29 mouse cellular contexts compared by ENCODE assay signal in the genomic region with DNA sequence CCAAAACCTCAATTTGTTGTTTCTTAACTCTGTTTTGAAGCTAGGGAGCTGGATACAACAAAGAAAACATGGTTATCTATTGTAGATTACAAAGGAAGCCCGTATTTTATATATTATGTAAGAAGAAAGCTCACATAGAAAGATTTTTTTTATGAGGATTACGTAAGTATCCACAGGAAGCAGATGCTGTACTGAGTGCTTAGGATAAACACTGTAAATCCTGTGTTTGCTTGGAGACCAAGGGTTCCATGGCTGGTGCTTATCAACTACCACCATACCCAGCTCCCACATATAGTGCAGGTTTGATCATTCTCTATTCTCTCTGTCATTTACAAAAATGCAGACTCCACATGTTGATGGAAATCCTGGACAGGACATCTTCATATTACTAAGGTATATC.
DNase-seq lines count a peak whose midpoint lies in the region; ATAC-seq and TF ChIP-seq lines count a peak whose summit lies in the region.
"Had no signal": no experiment of that assay in that cellular context is flagged by ENCODE, and none has a peak within 500 bp of the region (broad histone marks: within the 10 kb centered on the region; RNA-seq: fewer than 3 reads in every experiment).

No protein-coding gene starts in this region.

- no peaks in the 10 kb centered on the region for H3K36me3 ChIP-seq in lung, embryonic 14.5 days (ENCODE audit: insufficient read depth)
- H3K36me3 ChIP-seq: embryonic facial prominence, embryonic 13.5 days; embryonic facial prominence, embryonic 15.5 days; forebrain, embryonic 10.5 days; forebrain, embryonic 12.5 days; G1E had no signal

- no peak for ATAC-seq in lung, embryonic 14.5 days (ENCODE audit: insufficient read depth)
- peak; percentile 96 for ATAC-seq in common myeloid progenitor, adult 5-6 weeks (replicated peaks; ENCODE audit: low read depth, poor library complexity, severe bottlenecking)
- ATAC-seq in hematopoietic stem cell, adult 5-6 weeks (replicated peaks in 1 of 2; ENCODE audit: insufficient read depth in 1 of 2, low FRiP score in 2 of 2, low TSS enrichment in 1 of 2, low read depth in 1 of 2, poor library complexity in 2 of 2, severe bottlenecking in 2 of 2), result peak; percentile 60 to 75; a peak in 3 of 4 replicates
- ATAC-seq in inflammation-experienced regulatory T-cells, adult 6 months, result no peak
- ATAC-seq: CD4-positive, CD25-positive, alpha-beta regulatory T cell, adult 4 months; forebrain, embryonic 14.5 days; forebrain, embryonic 16.5 days; Patski had no signal

- H3K4me3 ChIP-seq in lung, embryonic 14.5 days (ENCODE audit: low read depth, low read length), result no peak overlapping the region
- no peak overlapping the region for H3K4me3 ChIP-seq in lung, adult 2 months (replicated peaks; ENCODE audit: extremely low read depth, low read depth, low read length)
- H3K4me3 ChIP-seq: embryonic facial prominence, embryonic 13.5 days; embryonic facial prominence, embryonic 15.5 days; erythroblast, embryonic 14.5 days; forebrain, embryonic 10.5 days; forebrain, embryonic 12.5 days had no signal

- no peaks in the 10 kb centered on the region for H3K27me3 ChIP-seq in lung, embryonic 14.5 days (ENCODE audit: insufficient read depth, low read length)
- H3K27me3 ChIP-seq: CH12.LX; embryonic facial prominence, embryonic 13.5 days; embryonic facial prominence, embryonic 15.5 days; forebrain, embryonic 12.5 days; Patski had no signal

- H3K4me2 ChIP-seq in lung, embryonic 14.5 days, result no peak overlapping the region
- H3K4me2 ChIP-seq: embryonic facial prominence, embryonic 13.5 days; embryonic facial prominence, embryonic 15.5 days; forebrain, embryonic 12.5 days had no signal

- peak; percentile 15 for DNase-seq in lung, embryonic 14.5 days
- DNase-seq in lung, adult 2 months, result no peak
- DNase-seq in 416B (ENCODE audit: low read depth), result peak; percentile 6
- no peak for DNase-seq in kidney, postnatal 4 days
- DNase-seq in embryo, embryonic 11 days, result no peak
- DNase-seq: adrenal gland, adult 2 months; adrenal gland, postnatal 10 days; adrenal gland, postnatal 25 days; B cell, adult 2 months; cerebellum, adult 11 months; cerebellum, adult 18-20 months; cerebellum, adult 8-10 months; cerebellum, adult 9-11 months; cerebellum, postnatal 14 days; cerebellum, postnatal 36 days had no signal

- no peak overlapping the region for H3K9ac ChIP-seq in lung, embryonic 14.5 days
- H3K9ac ChIP-seq: embryonic facial prominence, embryonic 13.5 days; embryonic facial prominence, embryonic 15.5 days; forebrain, embryonic 12.5 days had no signal

- H3K9me3 ChIP-seq in lung, embryonic 14.5 days (ENCODE audit: low read depth, low read length), result no peaks in the 10 kb centered on the region
- H3K9me3 ChIP-seq: embryonic facial prominence, embryonic 13.5 days; embryonic facial prominence, embryonic 15.5 days; forebrain, embryonic 10.5 days; forebrain, embryonic 12.5 days had no signal

- no peak for TF ChIP-seq POLR2A in lung, adult 2 months (IDR thresholded peaks at IDR 0.05; ENCODE audit: borderline replicate concordance, extremely low read depth, low read depth, low read length)

- TF ChIP-seq CTCF in lung, embryonic 14.5 days (IDR thresholded peaks at IDR 0.05; ENCODE audit: low read depth), result no peak
- TF ChIP-seq CTCF in lung, adult 2 months (IDR thresholded peaks at IDR 0.05; ENCODE audit: insufficient read depth, low read length), result no peak

- no peaks in the 10 kb centered on the region for H3K4me1 ChIP-seq in lung, embryonic 14.5 days (ENCODE audit: insufficient read depth)
- no peaks in the 10 kb centered on the region; the same call in 1 of the 2 replicates for H3K4me1 ChIP-seq in lung, adult 2 months (ENCODE audit: control insufficient read depth, insufficient read depth, low read length)
- H3K4me1 ChIP-seq: embryonic facial prominence, embryonic 13.5 days; embryonic facial prominence, embryonic 15.5 days; forebrain, embryonic 10.5 days; forebrain, embryonic 12.5 days had no signal

- 68% methylated on average over 2 of the region's 2 CpGs for WGBS in lung, embryonic 14.5 days
- WGBS in lung, adult 2 months, result 42% methylated on average over 2 of the region's 2 CpGs

- no peak overlapping the region for H3K27ac ChIP-seq in lung, embryonic 14.5 days (ENCODE audit: low read depth)
- H3K27ac ChIP-seq: embryonic facial prominence, embryonic 13.5 days; embryonic facial prominence, embryonic 15.5 days; forebrain, embryonic 10.5 days; forebrain, embryonic 12.5 days had no signal

Comparison
In these comparisons a context has a peak if more than half of its experiments do, and no peak if none do; other contexts are left out.
1. DNase-seq: peak in lung, embryonic 14.5 days (single experiment) and 416B (single experiment); none in lung, adult 2 months (single experiment), kidney, postnatal 4 days (0 of 2) and embryo, embryonic 11 days (single experiment).
2. ATAC-seq: peak in common myeloid progenitor, adult 5-6 weeks (single experiment) and hematopoietic stem cell, adult 5-6 weeks (2 of 2); none in lung, embryonic 14.5 days (single experiment) and inflammation-experienced regulatory T-cells, adult 6 months (single experiment).